Mouse (Mus musculus): ENCODE data around the gene Bcl2l14. TPM values are rescaled to one million over a fixed set of nuclear protein-coding genes. Genes with fewer than 3 reads are reported as not detected.
A peak's percentile ranks its signal among the peaks of the same experiment; 100 is the strongest.

The Bcl2l14 gene
- 0.15 and 0.49 TPM in 2 replicates for polyA plus RNA-seq (2016; fragmentation: Nextera tagmentation; extraction: Ambion mirVana)

GRCm38 (mm10) chr6:134396018-134396417 is at the start of gene Bcl2l14:
Gene Bcl2l14 (plus strand): TSS chr6:134396318.
- DNase-seq (ENCODE audit: low spot score) = no peak
- H3K4me1 ChIP-seq = no peaks in the 10 kb centered on the region
- WGBS = 91% methylated on average over 4 of the region's 4 CpGs
- no peaks in the 10 kb centered on the region for H3K36me3 ChIP-seq
- no peaks in the 10 kb centered on the region for H3K27me3 ChIP-seq (ENCODE audit: low read depth, poor library complexity, severe bottlenecking)
- no peak within 1 kb of the TSS for H3K4me3 ChIP-seq
- no peaks in the 10 kb centered on the region for H3K9me3 ChIP-seq (replicated peaks)
- no peak within 1 kb of the TSS for H3K27ac ChIP-seq

GRCm38 (mm10) chr6:134348526-134349067 is 47.5 kb upstream of the Bcl2l14 start:
- H3K36me3 ChIP-seq = no peaks in the 10 kb centered on the region
- no peak overlapping the region for H3K27ac ChIP-seq
- 96% methylated on average over 7 of the region's 7 CpGs for WGBS
- H3K4me3 ChIP-seq = no peak overlapping the region
- H3K4me1 ChIP-seq = no peaks in the 10 kb centered on the region
- H3K27me3 ChIP-seq (ENCODE audit: low read depth, poor library complexity, severe bottlenecking) = no peaks in the 10 kb centered on the region
- DNase-seq (ENCODE audit: low spot score) = no peak
- H3K9me3 ChIP-seq (replicated peaks) = no peaks in the 10 kb centered on the region

- H3K4me3 ChIP-seq = no peak overlapping the region
- no peaks in the 10 kb centered on the region for H3K36me3 ChIP-seq
- DNase-seq (ENCODE audit: low spot score) = no peak
- 88% methylated on average over 6 of the region's 6 CpGs for WGBS
- no peaks in the 10 kb centered on the region for H3K27me3 ChIP-seq (ENCODE audit: low read depth, poor library complexity, severe bottlenecking)
- H3K27ac ChIP-seq = no peak overlapping the region
- H3K9me3 ChIP-seq (replicated peaks) = no peaks in the 10 kb centered on the region
- H3K4me1 ChIP-seq = no peaks in the 10 kb centered on the region
Observed at GRCm38 (mm10) chr6:134352881-134353280, 43.2 kb upstream of the Bcl2l14 start.

GRCm38 (mm10) chr6:134353751-134354150 is 42.4 kb upstream of the Bcl2l14 start:
- DNase-seq (ENCODE audit: low spot score) = no peak
- whole genome bisulfite sequencing = 82% methylated on average over 4 of the region's 4 CpGs
- H3K4me3 ChIP-seq = no peak overlapping the region
- H3K36me3 ChIP-seq = no peaks in the 10 kb centered on the region
- no peaks in the 10 kb centered on the region for H3K9me3 ChIP-seq (replicated peaks)
- no peaks in the 10 kb centered on the region for H3K27me3 ChIP-seq (ENCODE audit: low read depth, poor library complexity, severe bottlenecking)
- no peaks in the 10 kb centered on the region for H3K4me1 ChIP-seq
- H3K27ac ChIP-seq = no peak overlapping the region

GRCm38 (mm10) chr6:134357570-134357969 is 38.5 kb upstream of the Bcl2l14 start:
- no peak overlapping the region for H3K4me3 ChIP-seq
- no peaks in the 10 kb centered on the region for H3K27me3 ChIP-seq (ENCODE audit: low read depth, poor library complexity, severe bottlenecking)
- no peaks in the 10 kb centered on the region for H3K9me3 ChIP-seq (replicated peaks)
- H3K4me1 ChIP-seq = no peaks in the 10 kb centered on the region
- no peak for DNase-seq (ENCODE audit: low spot score)
- H3K27ac ChIP-seq = no peak overlapping the region
- 83% methylated on average over 6 of the region's 6 CpGs for WGBS
- no peaks in the 10 kb centered on the region for H3K36me3 ChIP-seq

GRCm38 (mm10) chr6:134360079-134360478 is 36.0 kb upstream of the Bcl2l14 start:
- 92% methylated on average over 4 of the region's 4 CpGs for WGBS
- Histone ChIP-seq H3K4me1 (no peaks in the 10 kb centered on the region), H3K27ac (no peak overlapping the region), H3K4me3 (no peak overlapping the region), H3K36me3 (no peaks in the 10 kb centered on the region), H3K9me3 (replicated peaks) (no peaks in the 10 kb centered on the region), H3K27me3 (ENCODE audit: low read depth, poor library complexity, severe bottlenecking) (no peaks in the 10 kb centered on the region)
- DNase-seq (ENCODE audit: low spot score) = no peak

GRCm38 (mm10) chr6:134364644-134365043 is 31.5 kb upstream of the Bcl2l14 start:
- Histone ChIP-seq H3K9me3 (replicated peaks) (no peaks in the 10 kb centered on the region), H3K4me1 (peaks cover 19% of the 10 kb centered on the region), H3K27me3 (ENCODE audit: low read depth, poor library complexity, severe bottlenecking) (no peaks in the 10 kb centered on the region), H3K27ac (no peak overlapping the region), H3K4me3 (no peak overlapping the region), H3K36me3 (no peaks in the 10 kb centered on the region)
- 69% methylated on average over 6 of the region's 6 CpGs for WGBS
- DNase-seq (ENCODE audit: low spot score) = no peak

GRCm38 (mm10) chr6:134365952-134366351 is 30.2 kb upstream of the Bcl2l14 start:
- Histone ChIP-seq H3K36me3 (no peaks in the 10 kb centered on the region), H3K27ac (no peak overlapping the region), H3K4me3 (no peak overlapping the region), H3K4me1 (peaks cover 19% of the 10 kb centered on the region), H3K27me3 (ENCODE audit: low read depth, poor library complexity, severe bottlenecking) (no peaks in the 10 kb centered on the region), H3K9me3 (replicated peaks) (no peaks in the 10 kb centered on the region)
- no peak for DNase-seq (ENCODE audit: low spot score)
- WGBS = 77% methylated on average over 4 of the region's 4 CpGs

- 66% methylated on average over 10 of the region's 10 CpGs for WGBS
- H3K36me3 ChIP-seq = no peaks in the 10 kb centered on the region
- H3K4me1 ChIP-seq = peaks cover 19% of the 10 kb centered on the region
- no peak for DNase-seq (ENCODE audit: low spot score)
- no peak overlapping the region for H3K4me3 ChIP-seq
- no peaks in the 10 kb centered on the region for H3K27me3 ChIP-seq (ENCODE audit: low read depth, poor library complexity, severe bottlenecking)
- no peaks in the 10 kb centered on the region for H3K9me3 ChIP-seq (replicated peaks)
- H3K27ac ChIP-seq = peak overlapping the region; percentile 22; the same call in 1 of the 2 replicates
Observed at GRCm38 (mm10) chr6:134366366-134367351, 29.5 kb upstream of the Bcl2l14 start.

- peak overlapping the region; percentile 22; the same call in 1 of the 2 replicates for H3K27ac ChIP-seq
- H3K9me3 ChIP-seq (replicated peaks) = no peaks in the 10 kb centered on the region
- no peaks in the 10 kb centered on the region for H3K27me3 ChIP-seq (ENCODE audit: low read depth, poor library complexity, severe bottlenecking)
- peaks cover 19% of the 10 kb centered on the region for H3K4me1 ChIP-seq
- WGBS = 74% methylated on average over 12 of the region's 12 CpGs
- DNase-seq (ENCODE audit: low spot score) = no peak
- no peaks in the 10 kb centered on the region for H3K36me3 ChIP-seq
- no peak overlapping the region for H3K4me3 ChIP-seq
Observed at GRCm38 (mm10) chr6:134367366-134368281, 28.5 kb upstream of the Bcl2l14 start.

GRCm38 (mm10) chr6:134372946-134373345 is 23.2 kb upstream of the Bcl2l14 start:
- H3K27ac ChIP-seq = no peak overlapping the region
- peaks cover 7% of the 10 kb centered on the region; the same call in 1 of the 2 replicates for H3K4me1 ChIP-seq
- DNase-seq (ENCODE audit: low spot score) = no peak
- H3K4me3 ChIP-seq = no peak overlapping the region
- H3K27me3 ChIP-seq (ENCODE audit: low read depth, poor library complexity, severe bottlenecking) = no peaks in the 10 kb centered on the region
- WGBS = 84% methylated on average over 2 of the region's 2 CpGs
- no peaks in the 10 kb centered on the region for H3K36me3 ChIP-seq
- no peaks in the 10 kb centered on the region for H3K9me3 ChIP-seq (replicated peaks)

- 87% methylated on average over 5 of the region's 5 CpGs for WGBS
- Histone ChIP-seq H3K4me1 (0 out of 2 replicates have a peak, but pooled peaks cover 4% of the 10 kb centered on the region), H3K36me3 (no peaks in the 10 kb centered on the region), H3K27ac (no peak overlapping the region), H3K27me3 (ENCODE audit: low read depth, poor library complexity, severe bottlenecking) (no peaks in the 10 kb centered on the region), H3K9me3 (replicated peaks) (no peaks in the 10 kb centered on the region), H3K4me3 (no peak overlapping the region)
- no peak for DNase-seq (ENCODE audit: low spot score)
Observed at GRCm38 (mm10) chr6:134377201-134377600, 18.9 kb upstream of the Bcl2l14 start.

All from limb, embryonic 10.5 days (tissue).